Mouse (Mus musculus) kidney, embryonic 16.5 days (tissue): Measurements from ENCODE around the gene Sox5. TPM values are rescaled to one million over a fixed set of nuclear protein-coding genes. Genes with fewer than 3 reads are reported as not detected.

Experiments
- ATAC-seq: fragments of 200-750 bp; cut with Nextera tagmentation; 2 replicates; pipeline ENCODE4 v1.8.0; 2017; ENCODE audit warnings: moderate TSS enrichment; ENCODE audit not compliant: low FRiP score, low TSS enrichment
- H3K27ac ChIP-seq: fragments of 300-500 bp; sonication (generic); 2 replicates; pipeline ENCODE4 v1.5.1; 2014; ENCODE audit warnings: low read length
- H3K27me3 ChIP-seq: fragments of 300-500 bp; sonication (generic); 2 replicates; pipeline ENCODE4 v1.6.1; 2014; ENCODE audit warnings: low read length, control low read depth, mixed read lengths; ENCODE audit not compliant: insufficient read depth
- H3K36me3 ChIP-seq: fragments of 300-500 bp; sonication (generic); 2 replicates; pipeline ENCODE4 v1.6.1; 2014; ENCODE audit warnings: low read length, control low read depth, mixed read lengths; ENCODE audit not compliant: insufficient read depth
- H3K4me1 ChIP-seq: fragments of 300-500 bp; sonication (generic); 2 replicates; pipeline ENCODE4 v1.6.1; 2014; ENCODE audit warnings: low read length, control low read depth, mixed read lengths; ENCODE audit not compliant: insufficient read depth
- H3K4me2 ChIP-seq: fragments of 300-500 bp; sonication (generic); replicated peaks from 2 replicates; pipeline ENCODE4 v1.6.1; 2014; ENCODE audit warnings: low read depth, low read length
- H3K4me3 ChIP-seq: fragments of 300-500 bp; sonication (generic); 2 replicates; pipeline ENCODE4 v1.5.1; 2014; ENCODE audit warnings: mild to moderate bottlenecking, low read length
- H3K9ac ChIP-seq: fragments of 300-500 bp; sonication (generic); replicated peaks from 2 replicates; pipeline ENCODE4 v1.6.1; 2014; ENCODE audit warnings: low read length
- H3K9me3 ChIP-seq: fragments of 300-500 bp; sonication (generic); 2 replicates; pipeline ENCODE4 v1.6.1; 2016; ENCODE audit warnings: low read length, control low read depth
- WGBS: fragments of 180-500 bp; shearing (Covaris S2); extraction: QIAGEN DNeasy Blood & Tissue Kit; methylation state at CpG from one replicate; pipeline ENCODE4 v1.1.7; 2014; 5-methylcytosine and 5-hydroxymethylcytosine counted together
- polyA plus RNA-seq: library from polyadenylated mRNA; unstranded; fragments of >200 nt; fragmentation: Nextera tagmentation; extraction: Ambion mirVana; gene quantifications from 2 replicates; pipeline ENCODE4 v1.2.1, GENCODE M21; 2015

The Sox5 gene
- polyA plus RNA-seq, 1 experiment from 2014 or later: 14.8 TPM

DNA sequence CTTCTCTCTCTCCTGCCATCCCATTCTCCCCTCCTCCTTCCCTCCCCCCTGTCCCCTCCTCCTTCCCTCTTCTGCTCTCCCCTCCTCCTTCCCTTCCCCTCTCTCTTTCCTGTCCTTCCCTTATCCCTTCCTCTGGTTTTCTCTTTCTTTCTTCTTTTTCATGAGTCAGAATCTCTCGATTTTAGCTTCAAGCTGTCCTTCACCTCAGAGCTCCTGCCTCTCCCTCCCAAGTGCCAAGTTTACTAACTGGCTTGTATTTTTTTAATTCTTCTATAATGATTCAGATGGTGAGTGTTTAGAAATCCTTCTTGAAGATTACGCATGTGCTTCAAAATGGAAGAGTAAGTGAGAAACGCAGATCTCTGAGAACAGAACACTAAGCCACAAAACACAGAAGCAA, 135.4 kb downstream of the Sox5 start:
- Histone ChIP-seq H3K27me3 (no peaks in the 10 kb centered on the region), H3K9ac (no peak overlapping the region), H3K36me3 (no peaks in the 10 kb centered on the region), H3K4me1 (peaks cover 30% of the 10 kb centered on the region), H3K4me3 (no peak overlapping the region), H3K4me2 (no peak overlapping the region), H3K27ac (no peak overlapping the region), H3K9me3 (no peaks in the 10 kb centered on the region; the same call in 1 of the 2 replicates)
- ATAC-seq: no peak
- WGBS: 84% methylated on average over 3 of the region's 3 CpGs

DNA sequence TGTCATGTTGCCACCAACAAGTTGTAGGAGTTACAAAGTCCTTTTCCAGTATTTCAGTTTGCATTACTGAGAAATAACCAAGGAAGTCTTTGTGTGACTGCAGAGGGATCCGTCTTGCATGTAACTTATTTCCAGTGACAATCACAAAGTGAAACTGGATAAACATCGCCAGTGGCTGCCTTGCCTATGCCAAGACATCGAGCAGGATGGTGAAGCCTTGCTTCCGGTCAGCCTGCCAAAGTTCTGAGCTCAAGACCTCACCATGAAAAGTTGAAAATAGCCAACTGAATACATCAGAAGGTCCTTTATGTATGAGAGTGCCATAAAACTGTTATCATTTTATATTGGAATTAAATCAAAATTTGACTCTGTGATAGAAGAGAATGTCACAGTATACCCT, 136.0 kb downstream of the Sox5 start:
- Histone ChIP-seq H3K9ac (no peak overlapping the region), H3K27ac (no peak overlapping the region), H3K4me2 (no peak overlapping the region), H3K4me1 (peaks cover 30% of the 10 kb centered on the region), H3K4me3 (no peak overlapping the region), H3K27me3 (no peaks in the 10 kb centered on the region), H3K36me3 (no peaks in the 10 kb centered on the region), H3K9me3 (no peaks in the 10 kb centered on the region; the same call in 1 of the 2 replicates)
- ATAC-seq: no peak
- 87% methylated on average over 4 of the region's 4 CpGs for WGBS

DNA sequence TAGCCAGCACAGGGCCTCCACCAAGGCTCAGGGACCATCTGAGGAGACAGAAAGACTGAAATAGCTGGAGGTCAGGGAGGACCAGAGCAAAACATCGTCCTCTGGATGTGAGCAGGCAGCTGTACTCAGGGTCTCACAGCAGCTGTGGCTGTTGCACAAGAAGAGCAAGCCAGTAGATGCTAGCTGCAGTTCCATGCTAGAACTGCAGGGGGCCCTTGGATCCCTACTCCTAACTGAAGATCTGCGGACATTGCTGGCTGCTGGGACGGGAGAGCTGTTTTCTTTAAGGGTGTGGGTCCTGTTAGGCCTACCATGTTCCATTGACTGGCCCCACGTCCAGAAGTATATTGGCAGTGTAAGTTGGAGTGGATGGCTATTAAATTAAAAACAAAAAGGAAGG, 137.1 kb downstream of the Sox5 start:
- no peaks in the 10 kb centered on the region for H3K36me3 ChIP-seq
- peaks cover 30% of the 10 kb centered on the region for H3K4me1 ChIP-seq
- no peak overlapping the region for H3K9ac ChIP-seq
- H3K27me3 ChIP-seq: no peaks in the 10 kb centered on the region
- H3K4me2 ChIP-seq: no peak overlapping the region
- ATAC-seq: no peak
- no peaks in the 10 kb centered on the region; the same call in 1 of the 2 replicates for H3K9me3 ChIP-seq
- 67% methylated on average over 4 of the region's 4 CpGs for WGBS
- H3K27ac ChIP-seq: no peak overlapping the region
- H3K4me3 ChIP-seq: no peak overlapping the region

DNA sequence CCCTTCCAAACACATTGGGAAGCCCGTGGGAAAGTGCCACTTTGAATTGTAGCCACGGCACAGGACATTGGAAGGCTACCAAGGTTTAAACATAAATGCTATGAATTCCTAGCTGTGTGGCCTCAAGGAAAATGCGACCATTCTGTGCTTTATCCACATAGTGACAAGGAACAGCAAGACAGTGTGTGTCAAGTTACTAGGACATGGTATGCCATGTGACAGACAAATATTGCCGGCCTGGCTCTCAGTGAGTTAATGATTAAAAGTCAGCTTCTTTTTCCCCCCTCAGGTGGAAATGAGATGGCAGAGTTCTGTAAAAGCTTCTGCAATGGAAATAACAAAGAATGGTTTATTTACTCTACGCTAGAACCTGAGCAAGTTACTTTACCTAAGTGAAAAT, 138.2 kb downstream of the Sox5 start:
- H3K4me3 ChIP-seq: no peak overlapping the region
- H3K4me1 ChIP-seq: peaks cover 25% of the 10 kb centered on the region
- no peaks in the 10 kb centered on the region; the same call in 1 of the 2 replicates for H3K9me3 ChIP-seq
- H3K9ac ChIP-seq: no peak overlapping the region
- no peaks in the 10 kb centered on the region for H3K36me3 ChIP-seq
- no peaks in the 10 kb centered on the region for H3K27me3 ChIP-seq
- H3K4me2 ChIP-seq: no peak overlapping the region
- no peak for ATAC-seq
- WGBS: 65% methylated on average over 5 of the region's 5 CpGs
- no peak overlapping the region for H3K27ac ChIP-seq

DNA sequence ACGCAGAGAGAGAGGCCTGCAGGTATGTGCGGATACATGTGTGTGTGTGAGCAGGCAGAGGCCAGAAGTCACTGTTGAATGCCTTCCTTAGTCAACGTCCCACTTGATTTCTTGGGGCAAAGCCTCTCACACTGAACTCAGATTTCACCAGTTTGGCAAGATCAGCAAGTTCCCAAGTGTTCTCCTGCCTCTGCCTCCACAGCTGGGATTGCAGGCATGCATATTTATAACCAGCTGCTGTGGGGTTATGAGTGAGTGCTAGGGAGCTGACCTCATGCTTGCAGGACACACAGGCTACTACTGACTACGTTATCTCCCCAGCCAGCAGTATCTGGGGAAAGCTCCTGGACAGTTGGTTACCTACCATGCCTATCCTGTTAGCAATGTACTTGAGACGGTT, 139.9 kb downstream of the Sox5 start:
- Histone ChIP-seq H3K27me3 (no peaks in the 10 kb centered on the region), H3K9ac (no peak overlapping the region), H3K36me3 (no peaks in the 10 kb centered on the region), H3K27ac (no peak overlapping the region), H3K9me3 (no peaks in the 10 kb centered on the region; the same call in 1 of the 2 replicates), H3K4me1 (peaks cover 11% of the 10 kb centered on the region; the same call in 1 of the 2 replicates), H3K4me3 (no peak overlapping the region), H3K4me2 (no peak overlapping the region)
- WGBS: 55% methylated on average over 5 of the region's 5 CpGs
- ATAC-seq: peak; percentile 11; the same call in 1 of the 2 replicates

DNA sequence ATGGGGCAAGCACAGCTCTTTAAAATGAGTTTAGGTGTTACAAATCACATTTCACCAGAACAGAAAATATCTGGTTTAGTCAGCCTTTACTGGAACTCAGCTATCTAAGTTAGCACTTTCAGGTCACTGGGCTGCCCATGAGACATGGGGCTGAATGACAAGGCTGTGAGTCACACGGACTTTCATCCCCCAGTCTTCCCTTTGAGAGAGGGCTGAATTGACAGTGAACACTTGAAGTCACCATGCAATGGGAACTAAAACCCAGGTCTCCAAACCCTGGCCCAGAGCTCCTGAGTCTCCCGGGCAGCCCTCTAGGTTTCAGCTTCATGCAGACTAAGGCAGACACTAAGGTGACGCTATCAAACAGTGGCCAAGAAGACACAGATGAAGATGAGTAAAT, 141.2 kb downstream of the Sox5 start:
- H3K4me3 ChIP-seq: no peak overlapping the region
- H3K27me3 ChIP-seq: no peaks in the 10 kb centered on the region
- peaks cover 11% of the 10 kb centered on the region; the same call in 1 of the 2 replicates for H3K4me1 ChIP-seq
- ATAC-seq: no peak
- H3K9me3 ChIP-seq: no peaks in the 10 kb centered on the region; the same call in 1 of the 2 replicates
- H3K9ac ChIP-seq: no peak overlapping the region
- H3K4me2 ChIP-seq: no peak overlapping the region
- WGBS: 89% methylated on average over 3 of the region's 3 CpGs
- no peak overlapping the region for H3K27ac ChIP-seq
- H3K36me3 ChIP-seq: no peaks in the 10 kb centered on the region

DNA sequence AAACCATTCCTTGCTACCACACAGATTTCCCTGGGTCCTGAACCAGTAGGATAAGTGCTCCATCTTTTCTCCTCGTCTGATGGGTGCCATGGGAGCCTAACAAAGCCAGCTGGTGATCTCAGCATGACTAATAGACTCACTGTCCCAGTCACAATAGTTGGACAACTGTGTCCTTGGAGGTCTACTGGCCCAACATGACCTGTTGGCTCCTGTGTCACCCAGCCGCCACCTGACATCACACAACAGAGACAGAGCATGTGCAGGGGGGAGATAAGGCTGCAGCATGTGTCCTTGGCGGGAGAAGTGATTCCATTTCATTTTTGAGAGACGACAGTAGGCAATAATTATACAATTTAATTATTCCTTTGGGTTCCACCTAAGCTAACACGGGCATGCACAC, 143.2 kb downstream of the Sox5 start:
- H3K4me3 ChIP-seq: no peak overlapping the region
- no peaks in the 10 kb centered on the region for H3K9me3 ChIP-seq
- no peaks in the 10 kb centered on the region for H3K36me3 ChIP-seq
- H3K27ac ChIP-seq: no peak overlapping the region
- 84% methylated on average over 5 of the region's 5 CpGs for WGBS
- no peak for ATAC-seq
- H3K4me1 ChIP-seq: peaks cover 2% of the 10 kb centered on the region; the same call in 1 of the 2 replicates
- no peak overlapping the region for H3K4me2 ChIP-seq
- H3K9ac ChIP-seq: no peak overlapping the region
- no peaks in the 10 kb centered on the region for H3K27me3 ChIP-seq

DNA sequence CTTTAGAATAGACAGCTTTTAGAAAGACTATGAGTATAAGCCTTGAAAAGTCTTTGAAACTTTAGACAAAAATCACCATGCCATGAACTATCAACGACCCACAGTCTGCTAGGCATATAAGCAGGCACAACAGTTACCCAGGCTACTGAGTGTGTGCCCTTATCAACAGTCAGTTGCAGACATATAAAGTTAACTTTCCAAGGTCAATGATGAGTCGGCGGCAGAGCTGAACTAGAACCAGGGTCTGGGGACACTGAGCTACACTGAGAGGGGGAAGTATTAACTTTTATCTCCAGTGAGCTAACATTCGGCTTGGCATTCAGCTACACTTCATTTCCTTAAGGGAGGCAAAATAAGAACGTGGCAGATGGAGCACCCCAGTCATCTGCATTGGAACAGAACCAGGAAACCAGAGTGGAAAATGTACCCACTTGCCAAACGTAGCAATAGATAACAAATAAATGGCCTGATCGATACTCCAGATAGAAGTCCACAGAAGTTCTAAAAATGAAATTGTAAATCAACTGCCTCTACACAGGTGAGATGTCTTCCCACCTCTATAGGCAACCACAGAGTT, 154.2 kb downstream of the Sox5 start:
- no peaks in the 10 kb centered on the region for H3K4me1 ChIP-seq
- H3K9ac ChIP-seq: no peak overlapping the region
- 82% methylated on average over 7 of the region's 7 CpGs for WGBS
- H3K27me3 ChIP-seq: no peaks in the 10 kb centered on the region
- H3K36me3 ChIP-seq: no peaks in the 10 kb centered on the region
- ATAC-seq: no peak
- no peak overlapping the region for H3K27ac ChIP-seq
- H3K9me3 ChIP-seq: no peaks in the 10 kb centered on the region
- H3K4me2 ChIP-seq: no peak overlapping the region
- H3K4me3 ChIP-seq: no peak overlapping the region

DNA sequence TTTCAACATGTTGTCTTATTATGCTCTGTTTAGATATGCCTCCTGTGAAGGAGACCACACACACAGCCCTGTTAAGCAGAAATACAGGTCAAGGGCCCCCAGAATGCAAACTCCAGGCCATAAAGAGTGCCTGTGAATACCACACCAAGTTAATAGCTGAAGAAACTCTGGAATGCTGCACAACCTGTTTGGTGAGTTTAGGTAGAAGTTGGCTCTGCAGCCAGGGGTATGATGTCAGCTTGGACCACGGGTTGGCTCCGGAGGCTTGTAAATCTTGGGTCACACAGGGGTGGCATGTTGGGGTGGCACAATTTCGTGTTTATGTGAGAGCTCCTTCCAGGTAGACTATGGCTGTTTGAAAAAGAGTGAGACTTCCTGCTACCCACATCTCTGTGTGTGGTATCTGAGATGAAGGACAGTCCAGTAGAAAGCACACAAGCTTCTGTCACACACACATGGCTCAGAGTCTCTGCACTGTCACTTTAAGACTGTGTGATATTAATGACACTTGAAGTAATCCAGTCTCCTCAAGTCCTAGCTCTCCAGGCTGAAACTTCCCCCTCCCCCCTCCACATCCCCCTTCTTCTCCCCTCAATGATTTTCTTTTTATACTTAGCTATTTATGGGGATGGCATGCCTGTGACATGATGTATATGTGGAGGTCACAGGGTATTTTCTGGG, 160.5 kb downstream of the Sox5 start:
- 0 out of 2 replicates have a peak, but pooled peaks cover 5% of the 10 kb centered on the region for H3K4me1 ChIP-seq
- no peak overlapping the region for H3K9ac ChIP-seq
- H3K4me2 ChIP-seq: no peak overlapping the region
- no peaks in the 10 kb centered on the region for H3K27me3 ChIP-seq
- no peaks in the 10 kb centered on the region for H3K9me3 ChIP-seq
- no peak overlapping the region for H3K4me3 ChIP-seq
- ATAC-seq: peak; percentile 93
- H3K36me3 ChIP-seq: no peaks in the 10 kb centered on the region
- H3K27ac ChIP-seq: peak overlapping the region; percentile 67
- WGBS: 30% methylated on average over 3 of the region's 3 CpGs

DNA sequence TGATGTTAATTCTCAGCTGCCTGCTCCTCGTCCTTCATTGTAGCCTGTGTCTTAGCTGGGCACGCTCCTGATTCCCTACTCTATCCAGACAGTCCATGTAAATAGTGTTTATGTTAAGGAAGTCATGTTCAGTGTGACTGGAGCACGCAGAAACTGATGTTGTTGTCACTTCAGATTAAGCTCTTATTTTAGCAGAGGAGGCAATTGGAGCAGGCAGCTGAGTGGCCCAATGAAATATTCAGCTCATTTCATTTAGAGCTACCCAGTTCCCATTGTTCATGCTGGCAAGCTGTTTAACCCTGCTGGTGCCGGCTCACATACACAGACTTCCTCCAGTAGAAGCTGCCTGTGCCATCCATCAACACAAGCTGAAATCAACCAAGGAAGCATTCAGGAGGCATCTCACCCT, 170.4 kb downstream of the Sox5 start:
- H3K9me3 ChIP-seq: no peaks in the 10 kb centered on the region
- H3K36me3 ChIP-seq: no peaks in the 10 kb centered on the region
- no peak overlapping the region for H3K9ac ChIP-seq
- 56% methylated on average over 4 of the region's 4 CpGs for WGBS
- no peak overlapping the region for H3K4me2 ChIP-seq
- no peak overlapping the region for H3K4me3 ChIP-seq
- ATAC-seq: no peak
- H3K27me3 ChIP-seq: no peaks in the 10 kb centered on the region
- no peak overlapping the region for H3K27ac ChIP-seq
- H3K4me1 ChIP-seq: no peaks in the 10 kb centered on the region
